Mouse (Mus musculus): ENCODE data around the gene Nobox.

Nobox gene

GRCm38 (mm10) chr6:43309454-43309853 is at the start of gene Nobox:
Nobox (minus strand) TSS chr6:43309554.
- DNase-seq = no peak

- no peak for DNase-seq
Observed at GRCm38 (mm10) chr6:43354562-43355241, 45.3 kb upstream of the Nobox start.

- DNase-seq = no peak
Observed at GRCm38 (mm10) chr6:43353446-43353845, 44.1 kb upstream of the Nobox start.

GRCm38 (mm10) chr6:43349083-43349482 is 39.7 kb upstream of the Nobox start:
- no peak for DNase-seq

GRCm38 (mm10) chr6:43347637-43348036 is 38.3 kb upstream of the Nobox start:
- no peak for DNase-seq

- no peak for DNase-seq
Observed at GRCm38 (mm10) chr6:43343006-43343405, 33.7 kb upstream of the Nobox start.

GRCm38 (mm10) chr6:43342386-43342785 is 33.0 kb upstream of the Nobox start:
- no peak for DNase-seq

- DNase-seq = no peak
Observed at GRCm38 (mm10) chr6:43338804-43339203, 29.4 kb upstream of the Nobox start.

GRCm38 (mm10) chr6:43337491-43337961 is 28.2 kb upstream of the Nobox start:
- peak; percentile 75 to 85 for DNase-seq

- peak in 1 of 2 experiments; percentile 37 for DNase-seq
Observed at GRCm38 (mm10) chr6:43335619-43336234, 26.4 kb upstream of the Nobox start.

- DNase-seq = peak; percentile 88 to 90
Observed at GRCm38 (mm10) chr6:43333479-43333878, 24.1 kb upstream of the Nobox start.

GRCm38 (mm10) chr6:43312961-43313656 is 3.8 kb upstream of the Nobox start:
- DNase-seq = no peak

- no peak for DNase-seq
Observed at GRCm38 (mm10) chr6:43312546-43312945, 3.2 kb upstream of the Nobox start.

GRCm38 (mm10) chr6:43310071-43310470 is 717 bp upstream of the Nobox start:
- DNase-seq = no peak

- DNase-seq = no peak
Observed at GRCm38 (mm10) chr6:43297508-43297850, 11.9 kb downstream of the Nobox start.

GRCm38 (mm10) chr6:43296798-43297507 is 12.4 kb downstream of the Nobox start:
- peak; percentile 40 to 56 for DNase-seq

GRCm38 (mm10) chr6:43295908-43296307 is 13.4 kb downstream of the Nobox start:
- DNase-seq = peak; percentile 48 to 54

GRCm38 (mm10) chr6:43293175-43293574 is 16.2 kb downstream of the Nobox start:
- DNase-seq = no peak

- DNase-seq = peak in 1 of 2 experiments; percentile 23
Observed at GRCm38 (mm10) chr6:43292471-43293076, 16.8 kb downstream of the Nobox start.

- DNase-seq = no peak
Observed at GRCm38 (mm10) chr6:43292041-43292440, 17.3 kb downstream of the Nobox start.

GRCm38 (mm10) chr6:43280481-43280880 is 28.9 kb downstream of the Nobox start:
- no peak for DNase-seq

- DNase-seq = no peak
Observed at GRCm38 (mm10) chr6:43278247-43278646, 31.1 kb downstream of the Nobox start.

- DNase-seq = no peak
Observed at GRCm38 (mm10) chr6:43274123-43274522, 35.2 kb downstream of the Nobox start.

Data from cerebellum, postnatal 25 days (tissue).